In genomic region chr15:95931013-95931775, GRCm38 (mm10) we compare ENCODE assay signal across 7 mouse cellular contexts.
DNase-seq lines count a peak whose midpoint lies in the region; ATAC-seq and TF ChIP-seq lines count a peak whose summit lies in the region.

No protein-coding gene starts in this region.

- TF ChIP-seq EP300 in liver, postnatal 0 days (IDR thresholded peaks at IDR 0.05; ENCODE audit: low read depth): no peak

- no peak for TF ChIP-seq CTCF in liver, adult 2 months (IDR thresholded peaks at IDR 0.05; ENCODE audit: low read depth, low read length)
- no peak for TF ChIP-seq CTCF in liver, postnatal 0 days (IDR thresholded peaks at IDR 0.05; ENCODE audit: low read depth)
- TF ChIP-seq CTCF in thymus, adult 2 months (IDR thresholded peaks at IDR 0.05; ENCODE audit: borderline replicate concordance, control insufficient read depth, extremely low read depth, insufficient read depth, low read length, poor library complexity): no peak

- no peaks in the 10 kb centered on the region for H3K9me3 ChIP-seq in liver, postnatal 0 days (ENCODE audit: low read length)

- H3K79me2 ChIP-seq in liver, adult 2 months (ENCODE audit: control insufficient read depth, insufficient read depth, low read length): no peaks in the 10 kb centered on the region

- 0 out of 2 replicates have a peak overlapping the region, but pooled peaks have one; percentile 14 for H3K27ac ChIP-seq in liver, adult 2 months (replicated peaks; ENCODE audit: insufficient read depth, low read depth, low read length)
- no peak overlapping the region for H3K27ac ChIP-seq in liver, postnatal 0 days (ENCODE audit: low read depth)
- no peak overlapping the region for H3K27ac ChIP-seq in thymus, adult 2 months (ENCODE audit: control insufficient read depth, insufficient read depth, low read length)

- 90% methylated on average over 16 of the region's 16 CpGs for WGBS in liver, adult 2 months
- WGBS in liver, postnatal 0 days (ENCODE audit: insufficient replicate concordance): 84% methylated on average over 16 of the region's 16 CpGs
- WGBS in thymus, adult 2 months: 97% methylated on average over 16 of the region's 16 CpGs

- H3K9ac ChIP-seq in liver, adult 2 months (ENCODE audit: low read depth, low read length): no peak overlapping the region
- no peak overlapping the region for H3K9ac ChIP-seq in liver, postnatal 0 days (replicated peaks)

- H3K36me3 ChIP-seq in liver, adult 2 months (ENCODE audit: control insufficient read depth, insufficient read depth, low read length): peaks cover 2% of the 10 kb centered on the region; the same call in 1 of the 2 replicates
- H3K36me3 ChIP-seq in liver, postnatal 0 days (replicated peaks; ENCODE audit: insufficient read depth, low read length): peaks cover 24% of the 10 kb centered on the region
- H3K36me3 ChIP-seq in thymus, adult 2 months (ENCODE audit: control insufficient read depth, insufficient read depth, low read length): peaks cover 71% of the 10 kb centered on the region

- peak; percentile 22 for DNase-seq in liver, adult 2 months (ENCODE audit: extremely low read depth, low read depth, low spot score)
- DNase-seq in liver, postnatal 0 days: no peak
- peak; percentile 45 to 76 for DNase-seq in frontal cortex, postnatal 36 days (ENCODE audit: low spot score in 2 of 2)
- DNase-seq in layer of hippocampus, adult 8-10 months (ENCODE audit: low spot score in 2 of 2): peak; percentile 52 to 68
- DNase-seq in right cerebral cortex, postnatal 10 days (ENCODE audit: low spot score in 2 of 2): peak; percentile 47 to 62
- DNase-seq in thymus, adult 2 months: no peak
- no peak for DNase-seq in ovary, postnatal 36 days (ENCODE audit: low spot score)

- no peaks in the 10 kb centered on the region for H3K27me3 ChIP-seq in liver, adult 2 months (ENCODE audit: control insufficient read depth, insufficient read depth, low read length)
- no peaks in the 10 kb centered on the region for H3K27me3 ChIP-seq in liver, postnatal 0 days (ENCODE audit: insufficient read depth, low read length)
- H3K27me3 ChIP-seq in thymus, adult 2 months (ENCODE audit: control insufficient read depth, insufficient read depth, low read length): no peaks in the 10 kb centered on the region

- no peak for ATAC-seq in liver, postnatal 0 days

- no peak for TF ChIP-seq POLR2A in liver, adult 2 months (IDR thresholded peaks at IDR 0.05; ENCODE audit: extremely low read depth, insufficient read depth, low read length)
- no peak for TF ChIP-seq POLR2A in thymus, adult 2 months (IDR thresholded peaks at IDR 0.05; ENCODE audit: control insufficient read depth, extremely low read depth, insufficient read depth, low read length, poor library complexity)

- H3K4me1 ChIP-seq in liver, adult 2 months (ENCODE audit: control insufficient read depth, insufficient read depth, low read length): no peaks in the 10 kb centered on the region
- no peaks in the 10 kb centered on the region for H3K4me1 ChIP-seq in liver, postnatal 0 days (ENCODE audit: insufficient read depth)
- H3K4me1 ChIP-seq in thymus, adult 2 months (replicated peaks; ENCODE audit: control insufficient read depth, insufficient read depth, low read length): no peaks in the 10 kb centered on the region

- no peak overlapping the region for H3K4me2 ChIP-seq in liver, postnatal 0 days (ENCODE audit: low read depth, low read length)

- H3K4me3 ChIP-seq in liver, adult 2 months (ENCODE audit: insufficient read depth, low read depth, low read length): no peak overlapping the region
- H3K4me3 ChIP-seq in liver, postnatal 0 days (ENCODE audit: low read depth, low read length): no peak overlapping the region
- H3K4me3 ChIP-seq in thymus, adult 2 months (ENCODE audit: control insufficient read depth, insufficient read depth, low read length): no peak overlapping the region

Comparison
In these comparisons a context has a peak if more than half of its experiments do, and no peak if none do; other contexts are left out.
1. DNase-seq: peak in liver, adult 2 months (single experiment), frontal cortex, postnatal 36 days (2 of 2), layer of hippocampus, adult 8-10 months (2 of 2) and right cerebral cortex, postnatal 10 days (2 of 2); none in liver, postnatal 0 days (single experiment), thymus, adult 2 months (single experiment) and ovary, postnatal 36 days (single experiment).